Mouse (Mus musculus): Measurements from ENCODE around the gene Itgal. TPM values are rescaled to one million over a fixed set of nuclear protein-coding genes. Genes with fewer than 3 reads are reported as not detected.
A peak's percentile ranks its signal among the peaks of the same experiment; 100 is the strongest.

Gene Itgal
- total RNA-seq, 2 experiments from 2014 or later: 3.0 to 3.4 TPM

DNA sequence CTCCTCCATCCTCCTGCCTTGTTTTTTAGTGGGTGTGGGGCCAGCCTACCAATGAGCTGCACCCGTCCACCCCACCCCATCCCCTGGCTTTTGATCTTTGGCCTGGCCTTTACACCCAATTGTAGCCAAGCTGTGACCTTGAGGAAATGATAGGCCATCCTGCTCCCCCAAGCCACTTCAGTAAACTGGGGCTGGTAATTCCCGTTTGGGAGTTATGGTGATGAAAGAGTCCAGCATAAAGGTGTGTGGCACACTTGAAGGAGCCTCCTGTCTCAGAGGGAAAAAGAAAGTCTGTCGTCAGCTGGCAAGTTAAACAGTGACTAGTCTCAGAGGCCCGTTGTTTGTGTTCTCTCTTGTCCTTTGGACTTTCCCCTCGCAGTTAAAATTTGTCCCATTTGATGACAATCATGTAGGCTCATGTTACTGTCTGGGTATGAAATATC, 19.5 kb upstream of the Itgal start:
- DNase-seq (ENCODE audit: low spot score in 2 of 2): no peak

GRCm38 (mm10) chr7:127278311-127278710, 17.7 kb upstream of the Itgal start:
- DNase-seq (ENCODE audit: low spot score in 2 of 2): no peak

GRCm38 (mm10) chr7:127280092-127280491, 16.0 kb upstream of the Itgal start:
- DNase-seq (ENCODE audit: low spot score in 2 of 2): no peak

DNA sequence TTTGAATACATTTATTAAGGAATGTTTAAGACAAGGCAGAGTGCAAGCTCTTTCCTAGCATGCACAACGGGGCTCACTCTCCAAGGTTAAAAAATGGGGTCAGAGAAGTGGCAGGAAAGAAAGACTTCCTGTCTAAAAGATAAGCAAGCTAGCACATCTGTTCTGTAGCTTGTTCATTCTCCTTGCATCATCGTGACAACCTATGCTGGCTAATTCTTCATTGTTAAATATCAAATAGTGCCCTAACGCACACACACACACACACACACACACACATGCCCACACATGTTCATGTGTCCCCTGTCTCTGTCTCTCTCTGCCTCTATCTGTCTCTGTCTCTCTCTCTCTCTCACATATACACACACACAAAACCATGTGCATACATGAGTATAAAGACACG, 14.9 kb upstream of the Itgal start:
- no peak for DNase-seq (ENCODE audit: low spot score in 2 of 2)

- no peak for DNase-seq (ENCODE audit: low spot score in 2 of 2)
Measured at GRCm38 (mm10) chr7:127282190-127282589, 13.9 kb upstream of the Itgal start.

DNA sequence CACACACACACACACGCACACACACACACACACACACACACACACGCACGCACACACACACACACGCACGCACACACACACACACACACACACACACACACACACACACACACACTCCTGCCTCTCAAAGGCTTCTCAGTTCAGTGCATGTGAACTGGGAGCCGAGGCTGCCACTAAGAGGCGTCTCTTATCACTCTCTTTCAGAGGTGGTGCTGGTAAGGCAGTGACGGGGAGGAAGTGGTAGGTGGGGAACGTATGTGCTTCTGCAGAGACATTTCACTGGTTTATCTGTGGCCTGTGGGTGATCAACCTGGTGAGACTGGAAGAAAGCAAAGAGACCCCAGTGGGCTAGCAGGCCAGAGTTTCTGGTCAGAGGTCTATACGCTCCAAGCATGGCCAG, 10.9 kb upstream of the Itgal start:
- DNase-seq (ENCODE audit: low spot score in 2 of 2): no peak

DNA sequence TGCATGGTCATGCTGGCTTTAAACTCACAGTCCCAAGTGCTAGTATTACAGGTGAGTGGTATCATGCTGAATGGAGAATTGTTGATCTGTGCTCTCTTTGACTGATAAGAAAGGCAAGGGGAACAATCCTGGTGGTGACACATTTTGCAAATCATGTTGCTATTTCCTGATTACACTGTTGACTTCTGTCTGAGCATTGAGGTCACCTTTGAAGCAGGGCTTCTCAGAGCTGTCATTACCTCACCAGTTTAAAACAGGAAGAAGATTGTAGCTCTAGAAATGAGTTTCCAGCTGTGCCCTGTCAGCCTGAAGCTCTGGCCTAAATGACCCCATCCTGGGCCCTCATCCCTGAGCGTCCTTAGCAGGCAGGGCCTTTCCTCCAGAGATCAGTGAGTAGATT, 8.1 kb upstream of the Itgal start:
- no peak for DNase-seq (ENCODE audit: low spot score in 2 of 2)

GRCm38 (mm10) chr7:127289306-127289705, 6.8 kb upstream of the Itgal start:
- no peak for DNase-seq (ENCODE audit: low spot score in 2 of 2)

DNA sequence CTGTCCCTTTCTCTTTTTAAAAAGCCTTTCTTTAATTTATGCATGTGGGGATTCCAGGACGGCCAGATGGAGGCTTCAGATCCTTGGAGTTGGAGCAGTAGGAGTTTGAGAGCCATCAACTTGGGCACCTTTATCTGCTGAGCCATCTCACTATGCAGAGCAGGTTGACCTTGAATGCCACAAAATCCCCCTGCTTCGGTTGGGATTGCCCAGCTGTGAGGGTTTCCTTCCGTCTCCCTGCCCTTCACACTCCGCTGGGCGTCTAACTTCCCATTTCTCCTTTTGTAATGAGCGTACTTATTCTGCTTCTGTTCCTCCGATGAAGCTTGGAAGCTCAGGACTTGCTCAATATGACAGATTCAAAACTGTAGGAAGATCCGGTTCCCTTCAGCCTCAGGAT, 5.9 kb upstream of the Itgal start:
- no peak for DNase-seq (ENCODE audit: low spot score in 2 of 2)

- no peak for DNase-seq (ENCODE audit: low spot score in 2 of 2)
Measured at GRCm38 (mm10) chr7:127296786-127297555, 911 bp downstream of the Itgal start.

GRCm38 (mm10) chr7:127297586-127298193, 1.6 kb downstream of the Itgal start:
- no peak for DNase-seq (ENCODE audit: low spot score in 2 of 2)

DNA sequence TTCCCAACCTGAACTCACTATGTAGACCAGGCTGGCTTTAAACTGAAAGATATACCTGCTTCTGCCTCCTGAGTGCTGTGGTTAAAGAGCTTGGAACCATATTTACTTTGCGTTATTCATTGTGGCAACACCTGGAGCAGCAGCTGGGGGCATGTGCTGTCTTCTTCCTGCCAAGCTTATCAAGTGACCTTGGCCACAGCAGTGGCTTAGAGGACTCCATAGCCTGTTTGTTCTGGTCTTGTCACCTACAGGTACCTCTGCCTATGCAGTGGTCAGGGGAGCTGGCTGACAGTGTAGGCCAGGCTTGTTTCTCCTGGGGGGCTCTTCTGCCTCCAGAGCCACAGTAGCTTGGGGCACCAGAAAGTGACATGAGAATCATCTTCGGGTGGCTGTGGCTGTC, 12.4 kb downstream of the Itgal start:
- DNase-seq (ENCODE audit: low spot score in 2 of 2): no peak

DNA sequence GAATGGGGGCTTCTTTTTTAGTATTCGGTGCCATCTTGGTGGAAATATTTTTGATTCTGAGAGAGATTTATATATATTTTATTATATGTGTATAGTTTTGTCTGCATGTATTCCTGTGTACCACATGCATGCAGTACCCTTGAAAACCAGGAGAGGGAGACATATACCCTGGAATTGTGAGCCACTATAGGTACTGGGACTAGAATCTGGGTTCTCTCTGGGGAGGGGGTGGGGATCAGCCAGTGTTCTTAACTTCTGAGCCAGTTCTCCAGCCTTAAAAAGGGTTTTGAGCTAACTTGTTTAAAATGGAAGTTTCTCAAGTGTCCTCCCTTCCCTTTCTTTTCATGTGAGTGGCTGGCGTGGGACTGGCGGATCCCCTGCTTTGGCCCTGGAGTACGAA, 12.8 kb downstream of the Itgal start:
- DNase-seq (ENCODE audit: low spot score in 2 of 2): peak in 1 of 2 experiments; percentile 20

- DNase-seq (ENCODE audit: low spot score in 2 of 2): no peak
Measured at GRCm38 (mm10) chr7:127309951-127310350, 13.9 kb downstream of the Itgal start.

GRCm38 (mm10) chr7:127313912-127314311, 17.9 kb downstream of the Itgal start:
- DNase-seq (ENCODE audit: low spot score in 2 of 2): no peak

DNA sequence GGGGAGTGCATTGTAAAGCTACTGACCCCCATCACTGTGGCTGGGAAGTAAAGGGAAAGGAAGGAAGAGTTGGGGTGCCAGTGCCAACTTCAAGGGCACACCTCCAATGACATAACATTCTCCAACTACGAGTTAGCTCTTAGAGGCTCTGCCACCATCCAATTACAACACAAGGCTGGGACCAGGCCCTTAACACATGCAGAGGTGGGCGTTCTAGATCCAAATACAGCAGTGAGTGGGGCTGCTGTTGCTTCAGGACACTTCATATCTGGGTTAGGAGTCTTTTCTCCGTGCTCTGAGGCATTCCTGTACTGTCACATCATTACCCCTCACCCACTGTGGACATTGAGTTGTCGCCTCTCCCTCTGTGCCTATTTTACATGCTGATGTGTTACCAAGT, 25.0 kb downstream of the Itgal start:
- DNase-seq (ENCODE audit: low spot score in 2 of 2): no peak

GRCm38 (mm10) chr7:127322085-127322484, 26.0 kb downstream of the Itgal start:
- DNase-seq (ENCODE audit: low spot score in 2 of 2): no peak

GRCm38 (mm10) chr7:127324944-127325343, 28.9 kb downstream of the Itgal start:
- DNase-seq (ENCODE audit: low spot score in 2 of 2): no peak

DNA sequence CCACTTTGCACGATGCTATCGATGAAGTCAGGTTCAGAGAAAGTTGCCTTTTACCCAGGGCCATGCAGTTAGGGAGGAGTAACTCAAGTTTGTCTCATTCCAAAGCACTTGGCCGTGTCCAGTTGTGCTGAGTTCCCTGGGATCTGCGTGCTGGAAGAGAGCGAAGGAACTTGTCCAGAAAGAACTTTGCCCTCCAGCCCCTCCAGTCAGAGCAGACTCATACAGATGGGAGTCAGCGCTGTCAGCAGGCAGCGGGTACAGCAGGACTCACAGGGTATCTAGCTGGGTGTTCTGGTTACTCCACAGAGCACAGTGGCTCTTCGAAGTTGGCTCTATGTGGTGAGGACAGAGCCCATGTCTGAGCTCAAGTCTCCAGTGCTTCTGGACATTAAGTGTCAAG, 29.5 kb downstream of the Itgal start:
- no peak for DNase-seq (ENCODE audit: low spot score in 2 of 2)

DNA sequence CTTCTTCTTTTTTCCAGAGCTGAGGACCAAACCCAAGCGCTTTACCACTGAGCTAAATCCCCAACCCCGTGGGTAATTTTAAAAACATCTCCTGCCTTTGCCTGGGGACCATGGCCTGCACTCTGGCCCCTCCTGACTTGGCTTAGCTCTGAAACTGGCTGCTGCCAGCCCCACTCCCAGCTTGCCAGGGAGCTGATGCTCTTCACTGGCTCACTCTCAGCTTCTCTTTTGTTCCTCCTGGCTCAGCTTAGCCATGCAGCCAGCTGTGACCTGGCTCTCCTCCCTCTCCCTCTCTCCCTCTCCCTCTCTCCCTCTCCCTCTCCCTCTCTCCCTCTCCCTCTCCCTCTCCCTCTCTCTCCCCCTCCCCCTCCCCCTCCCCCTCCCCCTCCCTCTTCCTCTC, 30.6 kb downstream of the Itgal start:
- DNase-seq (ENCODE audit: low spot score in 2 of 2): no peak

- DNase-seq (ENCODE audit: low spot score in 2 of 2): no peak
Measured at GRCm38 (mm10) chr7:127333240-127333639, 37.2 kb downstream of the Itgal start.

DNA sequence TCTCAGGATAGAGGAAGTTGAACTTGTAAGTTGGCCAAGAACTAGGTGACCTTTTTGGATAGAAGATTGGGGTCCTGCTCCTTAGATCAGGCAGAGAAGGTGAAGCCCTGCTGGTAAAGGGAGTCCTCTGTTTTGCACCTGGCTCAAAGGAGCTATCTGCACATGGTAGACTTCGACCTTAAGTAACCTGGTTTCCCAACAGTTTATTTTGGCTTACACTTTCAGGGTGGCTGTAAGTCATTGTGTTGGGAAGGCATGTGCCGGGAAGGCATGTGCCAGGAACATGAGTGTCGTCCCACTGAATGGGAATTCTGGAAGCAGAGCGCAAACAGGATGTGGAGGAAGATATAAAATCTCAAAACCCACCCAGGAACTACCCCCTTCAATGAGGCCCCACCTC, 39.5 kb downstream of the Itgal start:
- no peak for DNase-seq (ENCODE audit: low spot score in 2 of 2)

- DNase-seq (ENCODE audit: low spot score in 2 of 2): no peak
Measured at GRCm38 (mm10) chr7:127337636-127338035, 41.6 kb downstream of the Itgal start.
